Mouse (Mus musculus) c-Kit-positive CD71-positive TER-119-positive erythroid progenitor cells, embryonic 14.5 days (primary cell): ENCODE measurements around the gene Fam222a.

ENCODE experiments used
- DNase-seq: peaks from one replicate; pipeline ENCODE4 v3.0.0-alpha.2; 2013; ENCODE audit warnings: low spot score

Gene Fam222a

GRCm38 (mm10) chr5:114611256-114611655 lies 43.4 kb downstream of the Fam222a start:
- DNase-seq, result no peak

GRCm38 (mm10) chr5:114611968-114612608 lies 44.3 kb downstream of the Fam222a start:
- peak; percentile 31 for DNase-seq

- no peak for DNase-seq
Measured at GRCm38 (mm10) chr5:114614863-114615262, 47.0 kb downstream of the Fam222a start.

GRCm38 (mm10) chr5:114616336-114617061 lies 48.7 kb downstream of the Fam222a start:
- no peak for DNase-seq

GRCm38 (mm10) chr5:114617809-114618208 lies 50.0 kb downstream of the Fam222a start:
- DNase-seq, result no peak

GRCm38 (mm10) chr5:114618851-114619250 lies 51.0 kb downstream of the Fam222a start:
- peak; percentile 73 for DNase-seq

- DNase-seq, result peak; percentile 37
Measured at GRCm38 (mm10) chr5:114620305-114620704, 52.5 kb downstream of the Fam222a start.

- DNase-seq, result peak; percentile 52
Measured at GRCm38 (mm10) chr5:114625590-114625989, 57.8 kb downstream of the Fam222a start.

- peak; percentile 34 for DNase-seq
Measured at GRCm38 (mm10) chr5:114631336-114631735, 63.5 kb downstream of the Fam222a start.

- no peak for DNase-seq
Measured at GRCm38 (mm10) chr5:114636091-114636490, 68.3 kb downstream of the Fam222a start.

- DNase-seq, result peak; percentile 70
Measured at GRCm38 (mm10) chr5:114638769-114639644, 71.2 kb downstream of the Fam222a start.

- no peak for DNase-seq
Measured at GRCm38 (mm10) chr5:114639645-114639957, 71.8 kb downstream of the Fam222a start.

GRCm38 (mm10) chr5:114640809-114641208 lies 73.0 kb downstream of the Fam222a start:
- no peak for DNase-seq

- no peak for DNase-seq
Measured at GRCm38 (mm10) chr5:114644918-114645317, 77.1 kb downstream of the Fam222a start.

GRCm38 (mm10) chr5:114645916-114646315 lies 78.1 kb downstream of the Fam222a start:
- DNase-seq, result no peak

- DNase-seq, result peak; percentile 33
Measured at GRCm38 (mm10) chr5:114647211-114647974, 79.6 kb downstream of the Fam222a start.

- DNase-seq, result no peak
Measured at GRCm38 (mm10) chr5:114648728-114649311, 81.0 kb downstream of the Fam222a start.

- DNase-seq, result no peak
Measured at GRCm38 (mm10) chr5:114651002-114651401, 83.2 kb downstream of the Fam222a start.

GRCm38 (mm10) chr5:114651449-114651848 lies 83.6 kb downstream of the Fam222a start:
- no peak for DNase-seq

GRCm38 (mm10) chr5:114653656-114654437 lies 86.0 kb downstream of the Fam222a start:
- DNase-seq, result no peak

GRCm38 (mm10) chr5:114655721-114656120 lies 87.9 kb downstream of the Fam222a start:
- DNase-seq, result no peak
